Mouse (Mus musculus) adrenal gland, postnatal 4 days (tissue): Measurements from ENCODE around the gene Sgca. TPM values are rescaled to one million over a fixed set of nuclear protein-coding genes. Genes with fewer than 3 reads are reported as not detected.
A peak's percentile ranks its signal among the peaks of the same experiment; 100 is the strongest.

Experiments used
- DNase-seq, 2 experiments: peaks; one replicate each; pipeline ENCODE4 v3.0.0; 2021 to 2022; ENCODE audit warnings: low spot score in 2 of 2, mixed read lengths in 2 of 2
- total RNA-seq, 2 experiments: library from RNA; stranded (reverse); gene quantifications; 2 replicates each; pipeline ENCODE4 v1.2.3; 2021

Sgca gene
- total RNA-seq, 2 experiments from 2014 or later: 2.8 to 3.9 TPM

DNA sequence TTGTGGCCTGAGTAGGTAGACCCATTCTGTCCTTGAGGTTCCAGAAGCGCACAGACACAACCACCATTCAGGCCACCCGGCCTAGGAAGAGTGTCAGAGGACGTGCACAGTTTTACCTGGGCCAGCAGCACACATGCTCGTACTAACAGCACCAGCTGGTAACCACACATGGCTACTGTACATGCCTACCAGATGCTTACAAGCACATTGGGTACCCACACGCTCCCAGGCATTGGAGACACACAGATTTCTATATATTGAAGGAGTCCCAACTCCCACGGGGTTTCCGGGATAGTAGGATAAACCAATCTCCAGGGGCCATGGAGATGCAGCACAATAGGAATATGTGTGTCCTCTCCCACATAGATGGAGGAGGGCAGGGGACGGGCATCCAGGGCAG is 26.6 kb upstream of the Sgca start:
- DNase-seq: no peak

- DNase-seq: no peak
Measured at GRCm38 (mm10) chr11:95001584-95002347, 25.6 kb upstream of the Sgca start.

GRCm38 (mm10) chr11:95001058-95001457 is 24.9 kb upstream of the Sgca start:
- DNase-seq: peak in 1 of 2 experiments; percentile 50

GRCm38 (mm10) chr11:95000548-95000947 is 24.4 kb upstream of the Sgca start:
- no peak for DNase-seq

GRCm38 (mm10) chr11:95000128-95000527 is 24.0 kb upstream of the Sgca start:
- no peak for DNase-seq

DNA sequence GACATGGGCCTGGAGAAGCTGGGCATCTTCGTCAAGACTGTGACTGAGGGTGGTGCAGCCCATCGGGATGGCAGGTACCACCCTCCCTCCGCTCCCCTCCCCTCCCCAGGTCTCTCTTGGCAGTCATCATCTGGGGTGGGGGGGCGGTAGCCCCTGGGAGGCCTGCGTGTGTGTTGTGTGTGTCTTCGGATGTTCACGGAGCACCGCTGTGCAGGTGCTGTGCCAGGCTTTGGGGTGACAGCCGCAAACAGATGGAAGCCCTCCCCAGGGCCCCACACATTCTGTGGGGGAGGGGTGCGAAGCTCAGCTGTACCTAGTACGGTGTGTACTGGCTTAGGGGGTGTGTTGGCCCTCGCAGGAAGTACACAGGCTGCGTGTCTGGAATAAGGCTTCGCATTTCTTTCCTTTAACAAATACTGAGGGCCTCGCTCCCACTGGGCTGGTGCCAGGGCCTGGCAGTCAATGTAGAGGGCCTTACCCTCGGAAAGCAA is 22.0 kb upstream of the Sgca start:
- DNase-seq: no peak

DNA sequence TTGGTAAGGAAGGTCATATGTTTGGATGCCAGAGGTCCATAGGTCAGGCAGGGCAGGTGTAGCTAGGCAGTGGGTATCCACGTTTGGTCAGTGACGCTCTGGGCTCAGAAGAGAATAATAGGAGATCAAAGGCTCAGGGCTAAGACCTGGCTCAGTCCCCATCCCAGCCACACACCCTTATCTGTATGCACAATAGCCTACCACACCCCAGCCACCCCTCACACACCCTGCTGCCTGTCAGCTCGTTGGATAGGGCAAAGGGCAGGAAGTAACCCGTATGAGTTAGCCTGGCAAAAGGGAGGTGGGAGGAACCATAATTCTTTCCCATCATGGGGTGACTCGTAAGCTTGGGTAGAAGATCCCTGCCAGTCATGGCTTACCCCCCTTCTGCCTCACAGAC is 21.5 kb upstream of the Sgca start:
- no peak for DNase-seq

DNA sequence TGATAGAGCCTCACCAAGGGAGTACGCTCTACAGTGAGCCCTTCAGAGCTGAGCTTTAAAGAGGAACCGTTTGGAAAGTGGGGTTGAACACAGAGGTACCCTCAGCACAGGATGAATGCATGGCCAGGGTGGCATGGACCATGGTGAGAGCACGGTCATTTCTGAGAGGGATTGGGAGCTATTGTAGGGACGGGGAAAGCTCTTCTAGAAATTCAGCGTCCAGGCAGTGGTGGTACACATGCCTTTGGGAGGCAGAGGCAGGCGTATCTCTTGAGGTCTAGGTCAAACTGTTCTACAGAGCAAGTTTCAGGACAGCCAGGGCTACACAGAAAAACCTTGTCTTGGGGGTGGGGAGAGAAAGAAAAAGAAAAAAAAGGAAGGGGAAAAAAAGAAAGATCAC is 20.9 kb upstream of the Sgca start:
- DNase-seq: no peak

- DNase-seq: no peak
Measured at GRCm38 (mm10) chr11:94996101-94996500, 20.0 kb upstream of the Sgca start.

DNA sequence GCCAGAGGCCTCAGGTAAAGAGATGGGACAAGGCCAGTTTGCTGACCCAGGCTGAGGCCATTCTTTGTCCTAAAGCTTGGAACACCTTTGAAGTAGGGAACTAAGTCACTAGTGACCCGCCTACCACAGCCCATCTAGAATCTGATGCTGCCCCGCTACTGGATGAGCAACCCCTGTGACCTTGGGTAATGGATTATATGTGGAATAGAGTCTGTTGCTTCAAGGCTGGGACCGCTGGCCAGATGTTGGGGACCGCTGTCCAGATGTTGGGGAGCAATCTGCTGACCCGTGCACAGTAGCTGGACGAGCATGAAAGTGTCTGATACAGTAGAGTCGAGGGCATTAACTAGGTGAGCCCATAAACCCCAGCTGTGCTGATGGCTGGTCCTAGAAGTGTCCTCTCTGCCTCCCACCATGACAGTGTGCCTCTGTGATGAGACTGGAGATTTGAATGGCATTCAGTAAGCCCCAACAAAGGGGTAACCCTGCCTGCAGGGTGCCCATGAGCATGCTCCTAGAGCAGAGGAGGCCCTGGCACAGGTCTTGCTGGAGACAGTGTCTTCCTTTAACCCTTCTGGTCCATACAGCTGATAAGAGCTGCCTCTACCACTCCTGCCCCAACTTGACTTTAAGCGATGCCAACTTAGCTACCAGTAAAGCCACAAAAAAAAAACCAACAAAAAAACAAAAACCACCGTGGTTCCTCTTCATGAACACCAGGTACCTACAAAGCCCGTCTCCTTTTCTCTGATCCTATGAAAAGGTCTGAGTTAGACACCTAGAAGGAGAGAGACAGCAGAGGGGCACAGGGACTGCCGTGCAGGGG is 19.0 kb upstream of the Sgca start:
- DNase-seq: no peak

DNA sequence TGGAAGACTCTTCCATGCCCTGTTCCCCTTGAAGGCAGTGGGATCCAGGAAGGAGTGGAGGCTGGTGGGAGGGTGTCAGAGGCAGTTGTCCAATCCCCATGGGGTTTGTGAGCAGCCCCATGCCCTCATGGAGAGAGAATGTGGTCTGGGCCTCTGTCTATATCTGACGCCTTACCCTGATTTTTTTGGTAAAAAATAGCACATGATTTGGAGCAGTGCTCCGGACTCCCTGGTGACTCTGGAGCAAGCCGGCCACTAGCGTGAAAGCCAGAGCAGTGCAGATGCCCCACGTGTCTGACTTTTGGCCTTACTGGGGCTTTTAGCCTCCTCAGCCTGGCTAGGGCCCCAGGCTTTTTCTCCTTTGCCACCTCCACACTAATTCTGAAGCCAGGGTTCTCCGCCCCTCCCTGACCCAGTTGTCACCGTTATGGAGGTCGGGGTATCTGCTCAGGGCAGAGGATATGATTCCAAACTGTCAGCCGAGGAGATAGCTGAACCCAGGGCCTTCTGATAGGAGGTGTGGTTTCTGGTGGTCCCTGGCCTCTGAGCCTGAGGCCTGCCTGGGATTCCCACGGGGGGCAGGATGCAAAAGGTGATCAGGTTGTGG is 18.2 kb upstream of the Sgca start:
- DNase-seq: no peak

- DNase-seq: no peak
Measured at GRCm38 (mm10) chr11:94992754-94993606, 16.9 kb upstream of the Sgca start.

- DNase-seq: no peak
Measured at GRCm38 (mm10) chr11:94992480-94992753, 16.3 kb upstream of the Sgca start.

- no peak for DNase-seq
Measured at GRCm38 (mm10) chr11:94991641-94992479, 15.7 kb upstream of the Sgca start.

DNA sequence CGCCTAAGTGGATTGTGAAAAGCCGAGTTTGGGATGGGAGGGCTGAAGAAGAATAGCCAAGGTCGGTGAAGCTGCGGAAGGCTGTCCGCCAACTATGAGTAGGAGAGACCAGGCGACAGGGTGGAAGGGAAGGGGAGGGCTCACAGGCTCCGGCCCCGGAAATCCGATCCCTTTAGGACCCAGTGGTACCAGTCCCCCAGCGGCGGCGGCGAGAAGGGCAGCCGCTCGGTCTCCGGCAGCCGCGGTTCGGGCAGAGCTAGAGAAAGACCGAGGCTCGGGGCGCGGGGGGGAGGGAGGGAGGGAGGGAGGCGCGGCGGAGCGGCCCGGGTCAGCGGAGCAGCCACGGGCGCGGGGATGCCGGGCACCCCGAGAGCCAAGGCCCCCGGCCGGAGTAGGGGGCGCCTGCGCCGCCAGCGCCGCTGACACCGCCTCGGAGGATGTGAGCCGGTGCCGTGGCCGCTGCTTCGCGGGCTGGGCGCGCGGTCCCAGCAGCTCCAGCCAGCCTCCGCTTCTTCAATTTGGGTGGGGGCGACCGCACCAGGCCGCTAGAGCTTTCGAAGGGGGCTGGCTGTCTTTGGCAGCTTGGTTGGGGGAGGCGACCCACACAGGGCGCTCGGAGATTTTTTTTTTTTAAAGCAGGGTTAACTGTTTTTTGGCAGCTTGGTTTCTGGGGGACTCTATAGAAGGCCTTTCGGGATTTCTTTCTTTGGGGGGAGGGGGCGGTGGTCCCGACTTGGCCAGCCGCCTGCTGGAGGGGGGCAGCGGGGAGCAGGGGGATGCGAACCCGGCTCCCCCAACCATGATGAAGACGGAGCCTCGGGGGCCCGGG is 14.8 kb upstream of the Sgca start, which contains the start of gene Ppp1r9b:
Gene Ppp1r9b, plus strand, starts transcription at position 287 of the 829 bp plus-strand sequence.
- peak; percentile 81 to 89 for DNase-seq

DNA sequence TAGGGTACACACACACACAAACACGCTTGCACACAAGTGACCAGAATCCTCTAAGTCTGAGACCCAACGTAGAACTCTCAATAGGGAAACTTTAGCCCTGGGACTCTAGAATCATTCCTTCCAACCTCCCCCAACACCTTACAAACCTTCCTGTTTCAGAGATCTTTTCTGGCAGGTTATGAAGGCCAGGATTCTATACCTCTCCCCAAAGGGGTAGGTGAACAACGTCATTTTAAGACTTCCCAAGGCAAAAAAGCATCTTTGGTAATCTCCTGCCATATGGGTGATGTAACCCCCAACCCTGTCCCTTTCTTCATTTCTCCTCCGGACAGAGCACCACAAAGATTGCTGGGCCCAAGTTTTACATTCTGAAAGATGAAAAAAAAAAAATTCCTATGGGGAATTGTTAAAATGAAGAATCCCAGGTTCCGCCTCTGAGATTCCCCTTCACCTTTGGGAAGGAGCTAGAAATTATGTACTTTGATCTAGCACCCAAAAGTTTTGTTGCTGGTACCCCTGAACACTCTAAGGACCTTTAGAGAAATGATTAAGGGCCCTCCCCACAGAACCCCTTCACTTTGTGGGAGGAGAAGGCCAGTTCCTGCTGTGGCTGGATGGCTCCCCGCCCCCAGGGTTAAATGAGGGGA is 14.1 kb upstream of the Sgca start:
- no peak for DNase-seq

GRCm38 (mm10) chr11:94989562-94990017 is 13.5 kb upstream of the Sgca start:
- peak in 1 of 2 experiments; percentile 53 for DNase-seq

DNA sequence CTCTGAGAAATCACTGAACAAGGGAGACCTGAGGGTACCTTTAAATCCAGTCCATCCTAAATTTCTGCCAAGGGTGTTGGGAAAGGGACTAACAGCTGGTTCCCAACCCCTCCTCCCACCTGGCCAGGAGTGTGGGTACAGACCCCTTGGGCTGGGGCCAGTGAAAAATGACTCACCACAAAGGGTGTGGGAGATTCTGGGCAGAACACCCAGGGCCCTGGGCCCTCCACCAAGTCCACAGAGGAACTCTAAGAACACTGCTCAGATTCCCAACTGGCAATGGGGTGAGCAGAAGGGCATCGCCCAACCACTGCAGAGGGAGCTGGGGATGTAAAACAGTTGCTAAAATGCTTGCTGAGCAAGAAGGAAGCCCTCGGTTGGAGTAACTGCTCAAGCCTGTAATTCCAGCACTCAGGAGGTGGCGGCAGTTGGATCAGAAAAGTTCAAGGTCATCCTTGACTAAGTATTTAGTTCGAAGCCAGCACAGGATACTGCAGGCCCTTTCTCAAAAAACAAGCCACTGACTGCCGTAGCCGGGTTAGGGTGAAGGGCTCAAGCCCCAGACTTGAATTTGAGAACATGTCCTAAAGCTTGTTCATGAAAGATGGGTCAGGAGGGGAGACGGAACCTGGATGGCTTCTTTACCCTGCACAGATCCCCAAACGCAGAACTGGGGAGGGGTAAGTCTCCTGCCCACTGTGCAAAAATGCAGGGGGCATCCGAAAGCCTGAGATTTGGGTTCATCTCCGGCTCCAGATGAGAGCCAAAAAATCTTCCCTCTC is 12.8 kb upstream of the Sgca start:
- no peak for DNase-seq
